Mouse (Mus musculus): ENCODE results near the gene Shf. TPM values are rescaled to one million over a fixed set of nuclear protein-coding genes. Genes with fewer than 3 reads are reported as not detected.
"Not testable (repeated sequence)": the region's sequence is repeated elsewhere in the genome, so short reads cannot be mapped to it uniquely, and the experiment has no call there.

Gene Shf
- total RNA-seq, 1 experiment, result 9.2 TPM

DNA sequence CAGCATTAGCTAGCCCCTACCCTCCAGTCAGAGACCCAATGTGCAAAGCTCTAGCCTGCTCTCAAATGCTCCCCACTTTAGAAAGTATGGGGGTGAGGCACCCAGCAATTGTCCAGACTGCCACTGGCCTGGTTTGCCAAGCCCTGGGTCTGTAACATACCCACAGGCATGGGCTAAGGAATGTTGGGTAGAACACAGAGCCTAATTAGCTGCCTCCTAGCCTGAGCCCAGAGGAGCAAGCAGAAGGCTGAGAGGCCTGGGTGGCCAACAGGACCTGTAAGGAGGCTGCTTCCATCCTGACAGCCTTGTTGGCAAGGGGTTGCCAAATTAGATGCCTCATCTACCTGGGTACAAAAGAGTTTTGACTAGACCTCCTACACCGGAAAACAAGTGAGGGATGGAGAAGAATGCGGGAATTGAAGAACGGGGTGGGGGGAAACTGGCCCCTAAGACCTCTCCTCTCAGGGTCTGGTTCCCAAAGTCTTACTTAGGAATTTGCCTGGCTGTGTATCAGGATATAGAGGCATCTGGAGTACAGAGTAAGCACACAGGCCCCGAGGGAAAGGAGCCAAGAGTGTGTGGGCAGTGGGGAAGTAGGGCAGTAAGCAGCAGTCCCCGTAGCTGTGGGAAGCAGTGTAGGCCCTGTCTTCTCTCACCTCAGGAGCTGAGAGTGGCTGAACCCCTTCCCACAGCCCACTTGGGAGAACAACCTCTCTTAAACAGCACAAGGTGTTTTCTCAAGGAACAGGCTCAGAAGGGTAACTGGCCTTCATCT lies 17.6 kb downstream of the Shf start:
- Histone ChIP-seq H3K4me1 (ENCODE audit: control insufficient read depth in 2 of 2, insufficient read depth in 2 of 2, low read length in 2 of 2, poor library complexity in 1 of 2) (peaks cover 1 to 42% of the 10 kb centered on the region in 2 experiments; a peak in 3 of 4 replicates), H3K27ac (ENCODE audit: insufficient read depth, low read depth, low read length, poor library complexity, severe bottlenecking) (no peak overlapping the region), H3K9ac (ENCODE audit: insufficient read depth, low read depth, low read length, poor library complexity, severe bottlenecking) (0 out of 2 replicates have a peak overlapping the region, but pooled peaks have one; percentile 6), H3K9me3 (ENCODE audit: control insufficient read depth, insufficient read depth, low read depth, low read length) (no peaks in the 10 kb centered on the region), H3K4me3 (ENCODE audit: insufficient read depth in 1 of 2, low read depth in 1 of 2, low read length in 2 of 2, poor library complexity in 1 of 2, severe bottlenecking in 1 of 2) (no peak overlapping the region), H3K36me3 (ENCODE audit: control insufficient read depth, insufficient read depth, low read length, poor library complexity, severe bottlenecking) (peaks cover 2% of the 10 kb centered on the region; the same call in 1 of the 2 replicates)
- DNase-seq (ENCODE audit: low read depth, low spot score), result no peak
- in situ Hi-C loops (cut with MboI; ENCODE audit: low sequenced_read_pairs in 2 of 2, unreplicated experiment in 2 of 2), result no loop called here
- TF ChIP-seq MAFK (IDR thresholded peaks at IDR 0.05; ENCODE audit: insufficient read depth, low read depth, low read length) (no peak), ZC3H11A (IDR thresholded peaks at IDR 0.05; ENCODE audit: borderline replicate concordance, low read depth, low read length) (no peak), ZNF384 (IDR thresholded peaks at IDR 0.05; ENCODE audit: low read depth, low read length) (no peak), CHD2 (IDR thresholded peaks at IDR 0.05; ENCODE audit: low read depth, low read length) (no peak), HCFC1 (IDR thresholded peaks at IDR 0.05; ENCODE audit: borderline replicate concordance, insufficient read depth, low read length) (no peak)

- in situ Hi-C loops (cut with MboI; ENCODE audit: low sequenced_read_pairs in 2 of 2, unreplicated experiment in 2 of 2), result no loop called here
- Histone ChIP-seq H3K4me3 (ENCODE audit: insufficient read depth in 1 of 2, low read depth in 1 of 2, low read length in 2 of 2, poor library complexity in 1 of 2, severe bottlenecking in 1 of 2) (peak overlapping the region; percentile 67 to 73), H3K36me3 (ENCODE audit: control insufficient read depth, insufficient read depth, low read length, poor library complexity, severe bottlenecking) (peaks cover 2% of the 10 kb centered on the region; the same call in 1 of the 2 replicates), H3K27ac (ENCODE audit: insufficient read depth, low read depth, low read length, poor library complexity, severe bottlenecking) (no peak overlapping the region), H3K9ac (ENCODE audit: insufficient read depth, low read depth, low read length, poor library complexity, severe bottlenecking) (peak overlapping the region; percentile 77), H3K9me3 (ENCODE audit: control insufficient read depth, insufficient read depth, low read depth, low read length) (no peaks in the 10 kb centered on the region), H3K4me1 (ENCODE audit: control insufficient read depth in 2 of 2, insufficient read depth in 2 of 2, low read length in 2 of 2, poor library complexity in 1 of 2) (peaks cover 0 to 35% of the 10 kb centered on the region in 2 experiments; a peak in 2 of 4 replicates)
- TF ChIP-seq HCFC1 (IDR thresholded peaks at IDR 0.05; ENCODE audit: borderline replicate concordance, insufficient read depth, low read length) (no peak), CHD2 (IDR thresholded peaks at IDR 0.05; ENCODE audit: low read depth, low read length) (no peak), MAFK (IDR thresholded peaks at IDR 0.05; ENCODE audit: insufficient read depth, low read depth, low read length) (no peak), ZNF384 (IDR thresholded peaks at IDR 0.05; ENCODE audit: low read depth, low read length) (no peak), ZC3H11A (IDR thresholded peaks at IDR 0.05; ENCODE audit: borderline replicate concordance, low read depth, low read length) (no peak)
- DNase-seq (ENCODE audit: low read depth, low spot score), result no peak
Observed at GRCm38 (mm10) chr2:122349136-122349785, 19.7 kb downstream of the Shf start.

DNA sequence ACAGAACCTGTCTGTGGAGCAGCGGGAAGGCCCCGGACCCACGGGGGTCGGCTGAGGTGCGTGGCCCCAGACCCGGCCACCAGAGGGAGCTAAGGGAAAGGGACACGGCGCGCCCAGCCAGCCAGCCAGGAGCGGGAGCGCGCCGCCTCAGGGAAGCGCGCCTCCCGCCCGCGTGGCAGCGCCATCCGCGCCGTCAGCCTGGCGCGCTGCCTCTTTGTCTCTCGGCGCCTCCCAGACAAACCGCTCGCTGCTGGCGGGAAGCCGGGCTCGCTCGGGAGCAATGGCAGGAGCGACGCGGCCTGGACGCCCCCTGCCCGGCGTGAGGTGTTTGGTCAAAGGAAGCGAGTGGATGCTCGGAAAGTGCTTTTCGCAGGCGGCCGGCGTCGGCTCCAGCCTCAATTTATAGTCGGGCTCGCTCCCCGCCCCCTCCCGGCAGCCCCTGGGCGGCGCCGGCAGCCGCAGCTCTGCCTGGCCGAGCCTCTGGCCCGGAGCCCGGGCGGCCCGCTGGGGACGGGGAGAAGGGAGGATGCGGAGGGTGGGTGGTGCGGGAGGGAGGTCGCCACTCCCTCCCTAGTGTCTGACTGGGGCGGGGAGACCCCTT lies 20.3 kb downstream of the Shf start:
- peak overlapping the region; percentile 53; the same call in 1 of the 2 replicates for H3K27ac ChIP-seq (ENCODE audit: insufficient read depth, low read depth, low read length, poor library complexity, severe bottlenecking)
- DNase-seq (ENCODE audit: low read depth, low spot score), result peak; percentile 62
- peaks cover 0 to 29% of the 10 kb centered on the region in 2 experiments; a peak in 2 of 4 replicates for H3K4me1 ChIP-seq (ENCODE audit: control insufficient read depth in 2 of 2, insufficient read depth in 2 of 2, low read length in 2 of 2, poor library complexity in 1 of 2)
- H3K9me3 ChIP-seq (ENCODE audit: control insufficient read depth, insufficient read depth, low read depth, low read length), result no peaks in the 10 kb centered on the region
- 0 out of 2 replicates have a peak, but pooled peaks have one; percentile 59 for TF ChIP-seq HCFC1 (IDR thresholded peaks at IDR 0.05; ENCODE audit: borderline replicate concordance, insufficient read depth, low read length)
- TF ChIP-seq ZNF384 (IDR thresholded peaks at IDR 0.05; ENCODE audit: low read depth, low read length), result no peak
- TF ChIP-seq MAFK (IDR thresholded peaks at IDR 0.05; ENCODE audit: insufficient read depth, low read depth, low read length), result no peak
- TF ChIP-seq ZC3H11A (IDR thresholded peaks at IDR 0.05; ENCODE audit: borderline replicate concordance, low read depth, low read length), result no peak
- no peak for TF ChIP-seq CHD2 (IDR thresholded peaks at IDR 0.05; ENCODE audit: low read depth, low read length)
- peak overlapping the region; percentile 67 to 73 for H3K4me3 ChIP-seq (ENCODE audit: insufficient read depth in 1 of 2, low read depth in 1 of 2, low read length in 2 of 2, poor library complexity in 1 of 2, severe bottlenecking in 1 of 2)
- peak overlapping the region; percentile 77 for H3K9ac ChIP-seq (ENCODE audit: insufficient read depth, low read depth, low read length, poor library complexity, severe bottlenecking)
- in situ Hi-C loops (cut with MboI; ENCODE audit: low sequenced_read_pairs in 2 of 2, unreplicated experiment in 2 of 2), result no loop called here
- peaks cover 2% of the 10 kb centered on the region; the same call in 1 of the 2 replicates for H3K36me3 ChIP-seq (ENCODE audit: control insufficient read depth, insufficient read depth, low read length, poor library complexity, severe bottlenecking)

DNA sequence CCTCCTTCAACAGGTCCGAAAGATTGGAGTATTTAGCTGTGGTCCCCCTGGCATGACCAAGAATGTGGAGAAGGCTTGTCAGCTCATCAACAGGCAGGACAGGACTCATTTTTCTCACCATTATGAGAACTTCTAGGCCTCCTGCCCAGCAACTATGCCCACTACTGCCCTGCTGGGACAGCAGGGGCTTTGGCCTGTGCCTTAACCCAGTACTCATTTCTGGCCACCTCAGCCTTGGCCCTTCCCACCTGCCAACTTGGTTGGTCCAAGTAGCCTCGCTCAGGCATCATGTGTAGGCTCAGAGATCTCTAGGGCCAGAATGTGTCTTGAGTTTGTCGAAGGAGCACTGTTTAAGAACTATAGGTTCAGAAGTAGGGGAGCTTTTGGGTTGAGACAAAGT lies 21.7 kb downstream of the Shf start:
- in situ Hi-C loops (cut with MboI; ENCODE audit: low sequenced_read_pairs in 2 of 2, unreplicated experiment in 2 of 2), result no loop called here
- H3K4me1 ChIP-seq (ENCODE audit: control insufficient read depth in 2 of 2, insufficient read depth in 2 of 2, low read length in 2 of 2, poor library complexity in 1 of 2), result peaks cover 0 to 25% of the 10 kb centered on the region in 2 experiments; a peak in 2 of 4 replicates
- H3K4me3 ChIP-seq (ENCODE audit: insufficient read depth in 1 of 2, low read depth in 1 of 2, low read length in 2 of 2, poor library complexity in 1 of 2, severe bottlenecking in 1 of 2), result no peak overlapping the region
- H3K27ac ChIP-seq (ENCODE audit: insufficient read depth, low read depth, low read length, poor library complexity, severe bottlenecking), result no peak overlapping the region
- H3K36me3 ChIP-seq (ENCODE audit: control insufficient read depth, insufficient read depth, low read length, poor library complexity, severe bottlenecking), result peaks cover 2% of the 10 kb centered on the region; the same call in 1 of the 2 replicates
- H3K9me3 ChIP-seq (ENCODE audit: control insufficient read depth, insufficient read depth, low read depth, low read length), result no peaks in the 10 kb centered on the region
- DNase-seq (ENCODE audit: low read depth, low spot score), result no peak
- TF ChIP-seq HCFC1 (IDR thresholded peaks at IDR 0.05; ENCODE audit: borderline replicate concordance, insufficient read depth, low read length), result no peak
- no peak for TF ChIP-seq ZNF384 (IDR thresholded peaks at IDR 0.05; ENCODE audit: low read depth, low read length)
- no peak for TF ChIP-seq ZC3H11A (IDR thresholded peaks at IDR 0.05; ENCODE audit: borderline replicate concordance, low read depth, low read length)
- no peak for TF ChIP-seq MAFK (IDR thresholded peaks at IDR 0.05; ENCODE audit: insufficient read depth, low read depth, low read length)
- TF ChIP-seq CHD2 (IDR thresholded peaks at IDR 0.05; ENCODE audit: low read depth, low read length), result no peak
- H3K9ac ChIP-seq (ENCODE audit: insufficient read depth, low read depth, low read length, poor library complexity, severe bottlenecking), result no peak overlapping the region

GRCm38 (mm10) chr2:122346164-122346563 lies 22.8 kb downstream of the Shf start:
- H3K9me3 ChIP-seq (ENCODE audit: control insufficient read depth, insufficient read depth, low read depth, low read length); H3K4me3 ChIP-seq (ENCODE audit: insufficient read depth in 1 of 2, low read depth in 1 of 2, low read length in 2 of 2, poor library complexity in 1 of 2, severe bottlenecking in 1 of 2); H3K36me3 ChIP-seq (ENCODE audit: control insufficient read depth, insufficient read depth, low read length, poor library complexity, severe bottlenecking); in situ Hi-C loops (cut with MboI; ENCODE audit: low sequenced_read_pairs in 2 of 2, unreplicated experiment in 2 of 2); H3K9ac ChIP-seq (ENCODE audit: insufficient read depth, low read depth, low read length, poor library complexity, severe bottlenecking); H3K27ac ChIP-seq (ENCODE audit: insufficient read depth, low read depth, low read length, poor library complexity, severe bottlenecking); DNase-seq (ENCODE audit: low read depth, low spot score): not testable (repeated sequence)
- peaks cover 0 to 21% of the 10 kb centered on the region in 2 experiments; a peak in 2 of 4 replicates for H3K4me1 ChIP-seq (ENCODE audit: control insufficient read depth in 2 of 2, insufficient read depth in 2 of 2, low read length in 2 of 2, poor library complexity in 1 of 2)

Measured in ES-E14 (cell line).